Mouse (Mus musculus) heart, adult 2 months (tissue): ENCODE measurements around the gene Arhgef19. TPM values are rescaled to one million over a fixed set of nuclear protein-coding genes. Genes with fewer than 3 reads are reported as not detected.

ENCODE experiments used
- DNase-seq, 2 experiments: peaks; one replicate each; pipeline ENCODE4 v3.0.0; 2021
- H3K27ac ChIP-seq: fragments of 200-600 bp; 2 replicates; pipeline ENCODE4 v1.8.1; 2022
- H3K27me3 ChIP-seq: fragments of 200-500 bp; 2 replicates; pipeline ENCODE4 v1.6.1; 2012; ENCODE audit warnings: mild to moderate bottlenecking, low read length, inconsistent platforms, mixed read lengths; ENCODE audit not compliant: control insufficient read depth, insufficient read depth
- H3K36me3 ChIP-seq: fragments of 200-500 bp; 2 replicates; pipeline ENCODE4 v1.6.1; 2012; ENCODE audit warnings: low read length, inconsistent platforms; ENCODE audit not compliant: control insufficient read depth, insufficient read depth
- H3K4me1 ChIP-seq: fragments of 200-500 bp; 2 replicates; pipeline ENCODE4 v1.6.1; 2011; ENCODE audit warnings: low read length; ENCODE audit not compliant: control insufficient read depth, insufficient read depth
- H3K4me3 ChIP-seq: fragments of 200-600 bp; 2 replicates; pipeline ENCODE4 v1.8.1; 2022
- H3K79me2 ChIP-seq: fragments of 200-500 bp; replicated peaks from 2 replicates; pipeline ENCODE4 v1.6.1; 2012; ENCODE audit warnings: mild to moderate bottlenecking, inconsistent platforms, low read length, moderate library complexity, mixed read lengths; ENCODE audit not compliant: control insufficient read depth, insufficient read depth
- H3K9ac ChIP-seq: fragments of 200-500 bp; 2 replicates; pipeline ENCODE4 v1.6.1; 2012; ENCODE audit warnings: low read depth, mild to moderate bottlenecking, control low read depth, inconsistent platforms, low read length, mixed read lengths
- CTCF ChIP-seq: fragments of 200-600 bp; IDR thresholded peaks from 2 replicates; pipeline ENCODE4 v1.8.1; 2022; ENCODE audit warnings: antibody characterized with exemption, mild to moderate bottlenecking, moderate library complexity
- EP300 ChIP-seq: fragments of 200-500 bp; IDR thresholded peaks from 2 replicates; pipeline ENCODE4 v1.6.1; 2011; ENCODE audit warnings: low read depth, low read length, control low read depth; ENCODE audit not compliant: insufficient read depth
- POLR2A ChIP-seq: fragments of 200-500 bp; IDR thresholded peaks from 2 replicates; pipeline ENCODE4 v1.6.1; 2011; ENCODE audit warnings: mild to moderate bottlenecking, low read depth, low read length, control low read depth; ENCODE audit not compliant: insufficient read depth
- WGBS: fragments of 180-500 bp; shearing (Covaris S2); methylation state at CpG from one replicate; pipeline ENCODE4 v1.1.7; 2018; 5-methylcytosine and 5-hydroxymethylcytosine counted together
- intact Hi-C: fragments of 180-260 bp; cut with DNase I; formaldehyde crosslinking; loops from one replicate; pipeline ENCODE4 v1.15.1; 2025
- polyA plus RNA-seq: library from polyadenylated mRNA; depleted of rRNA; stranded (reverse); fragments of >200 nt; gene quantifications from 2 replicates; pipeline ENCODE4 v1.2.3, GENCODE M21; 2012
- total RNA-seq, 2 experiments: library from RNA; stranded (reverse); gene quantifications; 2 replicates each; pipeline ENCODE4 v1.2.3; 2021

Arhgef19 gene
- total and polyA plus RNA-seq, 3 experiments, result 22.4 to 40.1 (median 37.7) TPM

- no peak overlapping the region for H3K9ac ChIP-seq
- peaks cover 2% of the 10 kb centered on the region; the same call in 1 of the 2 replicates for H3K27me3 ChIP-seq
- no peaks in the 10 kb centered on the region for H3K36me3 ChIP-seq
- TF ChIP-seq CTCF (no peak), POLR2A (no peak), EP300 (no peak)
- H3K27ac ChIP-seq, result no peak overlapping the region
- intact Hi-C loops, result no loop called here
- no peaks in the 10 kb centered on the region for H3K79me2 ChIP-seq
- 34% methylated on average over 13 of the region's 15 CpGs for WGBS
- no peak overlapping the region for H3K4me3 ChIP-seq
- peaks cover 2% of the 10 kb centered on the region for H3K4me1 ChIP-seq
- no peak for DNase-seq
These were observed 56.5 kb downstream of the Arhgef19 start for GRCm38 (mm10) chr4:141295774-141296186.

GRCm38 (mm10) chr4:141297934-141298333 is 58.6 kb downstream of the Arhgef19 start:
- peaks cover 2% of the 10 kb centered on the region for H3K4me1 ChIP-seq
- TF ChIP-seq CTCF, result no peak
- no peak for TF ChIP-seq POLR2A
- no peak for TF ChIP-seq EP300
- H3K27ac ChIP-seq, result no peak overlapping the region
- no peak overlapping the region for H3K4me3 ChIP-seq
- WGBS, result 92% methylated on average over 7 of the region's 7 CpGs
- DNase-seq, result no peak
- intact Hi-C loops, result no loop called here
- H3K79me2 ChIP-seq, result no peaks in the 10 kb centered on the region
- no peak overlapping the region for H3K9ac ChIP-seq
- no peaks in the 10 kb centered on the region for H3K36me3 ChIP-seq
- H3K27me3 ChIP-seq, result no peaks in the 10 kb centered on the region

DNA sequence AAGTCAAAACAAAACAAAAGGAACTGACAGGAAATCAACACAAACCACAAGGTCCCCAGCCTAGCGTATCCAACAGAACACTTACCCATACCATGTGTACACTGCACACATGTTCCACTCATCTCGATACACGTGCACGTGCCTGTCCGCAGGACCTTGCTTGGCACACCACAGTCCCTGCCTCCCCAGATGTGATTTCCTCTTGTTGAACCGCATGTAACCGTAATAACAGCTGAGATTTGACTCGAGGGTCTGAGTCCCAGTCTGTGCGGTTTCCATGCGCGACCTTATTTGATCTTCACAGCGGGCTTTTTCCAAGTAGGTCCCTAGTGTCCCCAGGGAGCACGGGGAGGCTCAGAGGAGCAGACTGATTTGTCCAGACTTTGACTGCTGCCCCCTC is 60.1 kb downstream of the Arhgef19 start:
- TF ChIP-seq CTCF, result no peak
- no peak for TF ChIP-seq EP300
- no peak for TF ChIP-seq POLR2A

GRCm38 (mm10) chr4:141300196-141300595 is 60.9 kb downstream of the Arhgef19 start:
- DNase-seq, result no peak
- Histone ChIP-seq H3K27me3 (no peaks in the 10 kb centered on the region), H3K4me1 (peaks cover 2% of the 10 kb centered on the region), H3K36me3 (no peaks in the 10 kb centered on the region), H3K9ac (no peak overlapping the region), H3K27ac (no peak overlapping the region), H3K4me3 (no peak overlapping the region), H3K79me2 (no peaks in the 10 kb centered on the region)
- WGBS, result 75% methylated on average over 4 of the region's 4 CpGs
- TF ChIP-seq EP300 (no peak), CTCF (no peak)
- intact Hi-C loops, result loop anchor here (2.0 kb wide), 1 partner anchor 15 kb away; no protein-coding TSS in a partner anchor

More for the DNA sequence above, 60.1 kb downstream of the Arhgef19 start:
- H3K79me2 ChIP-seq, result no peaks in the 10 kb centered on the region
- intact Hi-C loops, result no loop called here
- no peak for DNase-seq
- H3K27ac ChIP-seq, result no peak overlapping the region
- WGBS, result 46% methylated on average over 13 of the region's 13 CpGs
- no peak overlapping the region for H3K9ac ChIP-seq
- no peak overlapping the region for H3K4me3 ChIP-seq
- H3K4me1 ChIP-seq, result peaks cover 2% of the 10 kb centered on the region
- no peaks in the 10 kb centered on the region for H3K36me3 ChIP-seq
- H3K27me3 ChIP-seq, result no peaks in the 10 kb centered on the region

- no peaks in the 10 kb centered on the region for H3K27me3 ChIP-seq
- H3K9ac ChIP-seq, result peak within 1 kb of the TSS; percentile 90
- under 1% methylated on average over 35 of the region's 35 CpGs for WGBS
- peaks cover 2% of the 10 kb centered on the region for H3K4me1 ChIP-seq
- H3K36me3 ChIP-seq, result no peaks in the 10 kb centered on the region
- intact Hi-C loops, result loop anchor here (2.0 kb wide), 1 partner anchor 16 kb away; no protein-coding TSS in a partner anchor
- H3K79me2 ChIP-seq, result no peaks in the 10 kb centered on the region
- TF ChIP-seq POLR2A (peak; percentile 99), CTCF (no peak), EP300 (peak; percentile 72; the same call in 1 of the 2 replicates)
- peak; percentile 91 to 94 for DNase-seq
- H3K4me3 ChIP-seq, result peak within 1 kb of the TSS; percentile 94
- peak within 1 kb of the TSS; percentile 91 for H3K27ac ChIP-seq
These were observed 61.8 kb downstream of the Arhgef19 start, which contains the start of gene Epha2 for GRCm38 (mm10) chr4:141301116-141301553. Gene Epha2, plus strand, starts transcription at chr4:141301240.

DNA sequence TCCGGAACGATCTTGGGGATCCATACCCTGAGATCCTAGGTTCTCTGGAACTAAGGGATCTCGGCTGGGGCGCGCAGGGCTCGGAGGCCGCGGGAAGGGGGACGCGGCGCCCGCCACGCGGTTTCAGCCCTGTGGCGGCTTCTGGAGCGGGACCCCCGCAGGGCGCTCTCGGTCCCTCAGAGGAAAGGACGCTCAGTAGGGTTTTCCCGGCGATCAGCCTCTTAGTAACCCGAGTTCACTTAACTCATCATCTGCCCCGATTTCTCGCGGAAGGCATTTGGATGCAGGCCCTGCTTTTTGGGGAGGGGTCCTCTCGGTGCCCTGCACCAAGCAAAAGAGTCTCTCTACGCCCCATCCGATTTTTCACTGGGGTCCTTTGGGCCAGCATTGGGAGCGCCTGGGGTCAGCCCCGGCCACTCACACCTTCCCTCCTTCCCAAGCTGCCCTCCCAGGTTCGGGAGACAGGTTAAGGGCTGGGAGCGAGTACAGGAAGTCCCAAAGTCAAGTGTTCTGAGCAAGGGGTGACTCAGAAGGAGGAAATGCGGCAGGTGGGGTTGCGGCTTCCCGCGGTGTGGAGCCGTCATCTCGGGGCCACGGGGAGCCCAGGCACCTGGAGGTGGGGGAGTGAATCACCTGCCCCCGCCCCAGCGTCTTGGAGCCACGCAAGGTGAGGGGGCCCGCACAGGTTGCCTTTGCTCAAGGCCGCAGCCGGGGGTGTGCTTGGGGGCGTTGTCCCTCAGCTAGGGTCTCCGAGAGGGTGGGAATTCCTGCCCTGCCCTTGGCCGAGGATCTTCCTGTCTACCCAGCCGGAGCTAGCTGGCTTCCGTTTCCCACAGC is 62.5 kb downstream of the Arhgef19 start:
- peak in 1 of 2 experiments; percentile 56 for DNase-seq
- Histone ChIP-seq H3K9ac (peak overlapping the region; percentile 90), H3K4me3 (peak overlapping the region; percentile 94), H3K36me3 (no peaks in the 10 kb centered on the region), H3K27ac (peak overlapping the region; percentile 91), H3K27me3 (no peaks in the 10 kb centered on the region), H3K4me1 (peaks cover 2% of the 10 kb centered on the region), H3K79me2 (no peaks in the 10 kb centered on the region)
- TF ChIP-seq EP300 (no peak), CTCF (no peak), POLR2A (no peak)
- intact Hi-C loops, result loop anchor here (2.0 kb wide), 1 partner anchor 17 kb away; no protein-coding TSS in a partner anchor
- WGBS, result 7% methylated on average over 50 of the region's 51 CpGs
